Mouse (Mus musculus) CD4-positive helper T cell, adult 2 months (primary cell): ENCODE data around the gene Il16.

Experiments used
- DNase-seq: peaks from one replicate; pipeline ENCODE4 v3.0.0-alpha.2; 2012; ENCODE audit warnings: low read depth, missing footprints, low spot score

The Il16 gene

GRCm38 (mm10) chr7:83645476-83645875, 100.0 kb downstream of the Il16 start:
- DNase-seq, result no peak

GRCm38 (mm10) chr7:83644761-83645160, 100.8 kb downstream of the Il16 start:
- no peak for DNase-seq

GRCm38 (mm10) chr7:83643581-83643980, 101.9 kb downstream of the Il16 start:
- no peak for DNase-seq

GRCm38 (mm10) chr7:83641163-83641562, 104.4 kb downstream of the Il16 start:
- DNase-seq, result no peak

- DNase-seq, result no peak
Measured at GRCm38 (mm10) chr7:83640581-83640980, 104.9 kb downstream of the Il16 start.

GRCm38 (mm10) chr7:83639084-83639483, 106.4 kb downstream of the Il16 start:
- no peak for DNase-seq

- DNase-seq, result no peak
Measured at GRCm38 (mm10) chr7:83637781-83638583, 107.5 kb downstream of the Il16 start.

- no peak for DNase-seq
Measured at GRCm38 (mm10) chr7:83636425-83636824, 109.1 kb downstream of the Il16 start.

- DNase-seq, result no peak
Measured at GRCm38 (mm10) chr7:83635726-83636125, 109.8 kb downstream of the Il16 start.

GRCm38 (mm10) chr7:83633856-83634255, 111.7 kb downstream of the Il16 start:
- no peak for DNase-seq

GRCm38 (mm10) chr7:83632682-83633120, 112.8 kb downstream of the Il16 start:
- DNase-seq, result no peak

GRCm38 (mm10) chr7:83631828-83632681, 113.5 kb downstream of the Il16 start, which contains the start of gene Stard5:
Gene Stard5 (plus strand): TSS chr7:83631959.
- DNase-seq, result peak; percentile 97

- no peak for DNase-seq
Measured at GRCm38 (mm10) chr7:83631073-83631827, 114.3 kb downstream of the Il16 start.

GRCm38 (mm10) chr7:83627369-83627768, 118.2 kb downstream of the Il16 start:
- no peak for DNase-seq

GRCm38 (mm10) chr7:83626557-83627257, 118.8 kb downstream of the Il16 start:
- no peak for DNase-seq

GRCm38 (mm10) chr7:83624065-83624464, 121.5 kb downstream of the Il16 start:
- no peak for DNase-seq

- no peak for DNase-seq
Measured at GRCm38 (mm10) chr7:83622582-83622981, 122.9 kb downstream of the Il16 start.

- no peak for DNase-seq
Measured at GRCm38 (mm10) chr7:83618709-83619108, 126.8 kb downstream of the Il16 start.

GRCm38 (mm10) chr7:83616268-83616667, 129.3 kb downstream of the Il16 start:
- no peak for DNase-seq

- no peak for DNase-seq
Measured at GRCm38 (mm10) chr7:83615815-83616214, 129.7 kb downstream of the Il16 start.

GRCm38 (mm10) chr7:83615272-83615671, 130.3 kb downstream of the Il16 start:
- DNase-seq, result no peak
